Mouse (Mus musculus) heart, postnatal 0 days (tissue): ENCODE measurements around the gene Tmem243.
A peak's percentile ranks its signal among the peaks of the same experiment; 100 is the strongest.

Source experiments
- CTCF ChIP-seq: IDR thresholded peaks from 2 replicates; pipeline ENCODE4 v1.5.1; 2016; ENCODE audit warnings: antibody characterized with exemption, control low read depth, low read depth
- EP300 ChIP-seq: IDR thresholded peaks from 2 replicates; pipeline ENCODE4 v1.6.1; 2016; ENCODE audit warnings: antibody characterized with exemption, low read depth

DNA sequence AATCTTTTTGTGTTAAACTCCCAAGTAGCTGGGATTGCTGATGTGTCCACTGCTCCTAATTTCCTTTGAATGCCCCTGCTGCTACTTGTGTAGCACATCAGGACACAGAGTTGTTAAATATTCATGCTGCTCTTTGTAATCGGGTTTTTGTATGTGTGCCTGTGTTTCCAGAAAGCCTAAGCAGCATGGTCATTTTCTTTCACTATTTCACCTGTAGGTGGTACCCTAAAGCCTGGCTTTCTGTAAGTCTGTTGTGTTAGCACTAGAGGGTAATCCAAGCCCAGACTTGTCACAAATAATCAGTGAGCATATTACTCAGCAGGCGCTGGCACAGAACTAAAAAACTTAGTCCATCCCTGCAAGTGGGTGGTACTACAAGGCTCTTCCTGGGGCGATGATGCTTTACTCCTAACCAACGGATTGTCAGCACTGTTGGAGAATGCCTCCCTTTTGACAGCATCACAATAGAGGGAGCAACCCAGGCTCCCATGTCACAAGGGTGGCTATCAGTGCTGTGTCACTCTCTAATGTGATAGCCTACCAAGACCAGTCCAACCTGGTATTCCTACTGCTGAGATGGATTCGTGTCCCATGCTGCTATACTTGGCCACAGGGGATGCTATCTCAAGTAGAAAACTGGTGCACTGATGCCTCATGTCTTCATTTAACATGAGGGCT is 27.2 kb upstream of the Tmem243 start:
- peak; percentile 34 for TF ChIP-seq CTCF
- TF ChIP-seq EP300, result no peak
